ENCODE assay signal across 12 mouse cellular contexts in genomic region chr4:130549189-130549588, GRCm38 (mm10). TPM values are rescaled to one million over a fixed set of nuclear protein-coding genes. Genes with fewer than 3 reads are reported as not detected.
DNase-seq lines count a peak whose midpoint lies in the region; ATAC-seq and TF ChIP-seq lines count a peak whose summit lies in the region.
"Had no signal": no experiment of that assay in that cellular context is flagged by ENCODE, and none has a peak within 500 bp of the region (broad histone marks: within the 10 kb centered on the region; RNA-seq: fewer than 3 reads in every experiment).

No protein-coding gene starts in this region.

- no peak overlapping the region for H3K27ac ChIP-seq in kidney, adult 2 months (ENCODE audit: insufficient read depth, low read depth, low read length)
- peak overlapping the region; percentile 49 for H3K27ac ChIP-seq in hindbrain, embryonic 14.5 days

- 90% methylated on average over 8 of the region's 8 CpGs for WGBS in kidney, adult 2 months
- 91% methylated on average over 8 of the region's 8 CpGs for WGBS in hindbrain, embryonic 14.5 days

- H3K9me3 ChIP-seq in hindbrain, embryonic 14.5 days (ENCODE audit: control insufficient read depth, low read length), result no peaks in the 10 kb centered on the region

- H3K27me3 ChIP-seq in kidney, adult 2 months (replicated peaks; ENCODE audit: control insufficient read depth, insufficient read depth, low read length), result no peaks in the 10 kb centered on the region
- H3K27me3 ChIP-seq in hindbrain, embryonic 14.5 days (ENCODE audit: control insufficient read depth, insufficient read depth, low read length), result no peaks in the 10 kb centered on the region

- no peak for DNase-seq in kidney, adult 2 months
- no peak for DNase-seq in kidney, adult 9 months
- peak; percentile 11 for DNase-seq in A20 (ENCODE audit: low read depth, low spot score)
- peak; percentile 71 for DNase-seq in R1 (ENCODE audit: low read depth, low spot score)
- no peak for DNase-seq in hindbrain, embryonic 14.5 days (ENCODE audit: low spot score)
- DNase-seq in adrenal gland, adult 8-10 months, result no peak
- DNase-seq in cerebellum, adult 9-11 months, result no peak
- no peak for DNase-seq in adrenal gland, postnatal 36 days
- DNase-seq: adrenal gland, postnatal 14 days; heart, postnatal 36 days; lung, adult 18-20 months; thymus, postnatal 25 days had no signal

- no peak for ATAC-seq in hindbrain, embryonic 14.5 days (ENCODE audit: low FRiP score)

- no peak overlapping the region for H3K4me2 ChIP-seq in hindbrain, embryonic 14.5 days (replicated peaks)

- H3K36me3 ChIP-seq in kidney, adult 2 months (ENCODE audit: control insufficient read depth, insufficient read depth, low read length), result no peaks in the 10 kb centered on the region
- H3K36me3 ChIP-seq in hindbrain, embryonic 14.5 days (replicated peaks; ENCODE audit: control insufficient read depth, insufficient read depth), result no peaks in the 10 kb centered on the region

- TF ChIP-seq CTCF in kidney, adult 2 months (conservative IDR thresholded peaks at IDR 0.05; ENCODE audit: insufficient read depth, insufficient read length, low read depth, low read length), result peak; percentile 44

- no peak overlapping the region for H3K4me3 ChIP-seq in kidney, adult 2 months (ENCODE audit: insufficient read depth, low read depth, low read length)
- H3K4me3 ChIP-seq in hindbrain, embryonic 14.5 days (replicated peaks; ENCODE audit: low read length), result no peak overlapping the region

- TF ChIP-seq POLR2A in kidney, adult 2 months (IDR thresholded peaks at IDR 0.05; ENCODE audit: low read depth, low read length), result no peak

- no peaks in the 10 kb centered on the region; the same call in 1 of the 2 replicates for H3K4me1 ChIP-seq in kidney, adult 2 months (ENCODE audit: control insufficient read depth, insufficient read depth, low read length)
- H3K4me1 ChIP-seq in hindbrain, embryonic 14.5 days (replicated peaks; ENCODE audit: control insufficient read depth, insufficient read depth, low read length), result peaks cover 57% of the 10 kb centered on the region

- H3K9ac ChIP-seq in hindbrain, embryonic 14.5 days, result no peak overlapping the region

RNA-seq across cellular contexts. Expression of gene Nkain1, which starts 24.8 kb away (rescaled TPM):
- polyA plus RNA-seq in kidney, adult 2 months (2012; rRNA removed), result 25.7 and 29.3 TPM in 2 replicates
- polyA plus RNA-seq in hindbrain, embryonic 14.5 days (2014; fragmentation: Nextera tagmentation; extraction: Ambion mirVana), result 20.9 and 22.9 TPM in 2 replicates
- 10 to 100 TPM in 1 of 4 experiments, 1 to 10 TPM in 3; 5.3 to 15.1 (median 8.8) TPM for total RNA-seq in adrenal gland, adult 8-10 months (2022)
- total RNA-seq in adrenal gland, postnatal 36 days (2021), result 1 to 10 TPM; 7.0 to 9.9 TPM

Comparison
In these comparisons a context has a peak if more than half of its experiments do, and no peak if none do; other contexts are left out.
1. DNase-seq: peak in A20 (single experiment) and R1 (single experiment); none in kidney, adult 2 months (single experiment), kidney, adult 9 months (single experiment), hindbrain, embryonic 14.5 days (single experiment), adrenal gland, adult 8-10 months (single experiment), cerebellum, adult 9-11 months (single experiment) and adrenal gland, postnatal 36 days (0 of 2).